Mouse (Mus musculus): Measurements from ENCODE around the gene Neurl4. TPM values are rescaled to one million over a fixed set of nuclear protein-coding genes. Genes with fewer than 3 reads are reported as not detected.

Neurl4 gene
- total RNA-seq, 2 experiments from 2014 or later: 43.5 to 45.8 TPM

GRCm38 (mm10) chr11:69880506-69880852, 20.4 kb upstream of the Neurl4 start:
- intact Hi-C loops (cut with DNase I): loop anchor here (2.0 kb wide), 2 partner anchors 40 to 68 kb away; partner anchors contain the start of genes Eif5a and Slc2a4
- peak in 1 of 2 experiments; percentile 76 for DNase-seq

- intact Hi-C loops (cut with DNase I): loop anchor here (2.0 kb wide), 2 partner anchors 40 to 68 kb away; partner anchors contain the start of genes Eif5a and Slc2a4
- peak; percentile 92 for DNase-seq
Observed at GRCm38 (mm10) chr11:69880853-69881603, 19.8 kb upstream of the Neurl4 start, which contains the start of gene Kctd11. Gene Kctd11, minus strand, starts transcription at chr11:69881406.

GRCm38 (mm10) chr11:69881787-69882670, 18.8 kb upstream of the Neurl4 start:
- intact Hi-C loops (cut with DNase I): loop anchor here (2.0 kb wide), 2 partner anchors 39 to 67 kb away; partner anchors contain the start of genes Eif5a and Slc2a4

GRCm38 (mm10) chr11:69883066-69883465, 17.8 kb upstream of the Neurl4 start:
- DNase-seq: peak in 1 of 2 experiments; percentile 43
- intact Hi-C loops (cut with DNase I): no loop called here

More at GRCm38 (mm10) chr11:69881787-69882670, 18.8 kb upstream of the Neurl4 start:
- DNase-seq: no peak

- intact Hi-C loops (cut with DNase I): no loop called here
- DNase-seq: no peak
Observed at GRCm38 (mm10) chr11:69883527-69884151, 17.2 kb upstream of the Neurl4 start.

- intact Hi-C loops (cut with DNase I): no loop called here
- DNase-seq: no peak
Observed at GRCm38 (mm10) chr11:69884240-69884639, 16.6 kb upstream of the Neurl4 start.

- intact Hi-C loops (cut with DNase I): no loop called here
- no peak for DNase-seq
Observed at GRCm38 (mm10) chr11:69884663-69885062, 16.2 kb upstream of the Neurl4 start.

GRCm38 (mm10) chr11:69886907-69887635, 13.8 kb upstream of the Neurl4 start:
- DNase-seq: no peak
- intact Hi-C loops (cut with DNase I): no loop called here

- peak in 1 of 2 experiments; percentile 20 for DNase-seq
- intact Hi-C loops (cut with DNase I): no loop called here
Observed at GRCm38 (mm10) chr11:69891482-69891881, 9.4 kb upstream of the Neurl4 start.

- intact Hi-C loops (cut with DNase I): no loop called here
- peak in 1 of 2 experiments; percentile 9 for DNase-seq
Observed at GRCm38 (mm10) chr11:69894671-69895070, 6.2 kb upstream of the Neurl4 start.

- intact Hi-C loops (cut with DNase I): no loop called here
- peak in 1 of 2 experiments; percentile 1 for DNase-seq
Observed at GRCm38 (mm10) chr11:69895291-69895690, 5.6 kb upstream of the Neurl4 start, which contains the start of gene Acap1. Gene Acap1, minus strand, starts transcription at chr11:69895539.

- DNase-seq: no peak
- intact Hi-C loops (cut with DNase I): loop anchor here (2.0 kb wide), 1 partner anchor 61 kb away; the partner anchor contains the start of gene Tmem256
Observed at GRCm38 (mm10) chr11:69899870-69900269, 1.0 kb upstream of the Neurl4 start.

- peak; percentile 91 to 92 for DNase-seq
- intact Hi-C loops (cut with DNase I): loop anchor here (2.0 kb wide), 1 partner anchor 63 kb away; the partner anchor contains the start of gene Tmem256
Observed at GRCm38 (mm10) chr11:69901406-69901846, 554 bp downstream of the Neurl4 start.

- DNase-seq: no peak
- intact Hi-C loops (cut with DNase I): loop anchor here (2.0 kb wide), 1 partner anchor 63 kb away; the partner anchor contains the start of gene Tmem256
Observed at GRCm38 (mm10) chr11:69901993-69902392, 1.1 kb downstream of the Neurl4 start.

GRCm38 (mm10) chr11:69902972-69903371, 2.1 kb downstream of the Neurl4 start:
- intact Hi-C loops (cut with DNase I): loop anchor here (1.0 kb wide), 1 partner anchor 10 kb away; the partner anchor contains the start of gene Gps2

GRCm38 (mm10) chr11:69904311-69904710, 3.4 kb downstream of the Neurl4 start:
- DNase-seq: no peak
- intact Hi-C loops (cut with DNase I): no loop called here

More at GRCm38 (mm10) chr11:69902972-69903371, 2.1 kb downstream of the Neurl4 start:
- no peak for DNase-seq

GRCm38 (mm10) chr11:69908645-69909044, 7.8 kb downstream of the Neurl4 start:
- DNase-seq: no peak
- intact Hi-C loops (cut with DNase I): no loop called here

- DNase-seq: no peak
- intact Hi-C loops (cut with DNase I): no loop called here
Observed at GRCm38 (mm10) chr11:69909174-69909573, 8.3 kb downstream of the Neurl4 start.

- intact Hi-C loops (cut with DNase I): loop anchor here (10.0 kb wide), 1 partner anchor 805 kb away; no protein-coding TSS in a partner anchor
Observed at GRCm38 (mm10) chr11:69910177-69910576, 9.3 kb downstream of the Neurl4 start.

More at GRCm38 (mm10) chr11:69910177-69910576, 9.3 kb downstream of the Neurl4 start:
- DNase-seq: no peak
